Mouse (Mus musculus) liver, embryonic 14 days (tissue): ENCODE data around the gene Nf2. TPM values are rescaled to one million over a fixed set of nuclear protein-coding genes. Genes with fewer than 3 reads are reported as not detected.

Experiments used
- polyA plus RNA-seq: library from polyadenylated mRNA; depleted of rRNA; stranded (reverse); fragments of >200 nt; gene quantifications from 2 replicates; pipeline ENCODE4 v1.2.3, GENCODE M21; 2012; rRNA removed

Nf2 gene
- 11.7 and 13.5 TPM in 2 replicates for polyA plus RNA-seq

GRCm38 (mm10) chr11:4849258-4849943 lies at the start of gene Nf2:
Gene Nf2, minus strand, starts transcription at chr11:4849536.

DNA sequence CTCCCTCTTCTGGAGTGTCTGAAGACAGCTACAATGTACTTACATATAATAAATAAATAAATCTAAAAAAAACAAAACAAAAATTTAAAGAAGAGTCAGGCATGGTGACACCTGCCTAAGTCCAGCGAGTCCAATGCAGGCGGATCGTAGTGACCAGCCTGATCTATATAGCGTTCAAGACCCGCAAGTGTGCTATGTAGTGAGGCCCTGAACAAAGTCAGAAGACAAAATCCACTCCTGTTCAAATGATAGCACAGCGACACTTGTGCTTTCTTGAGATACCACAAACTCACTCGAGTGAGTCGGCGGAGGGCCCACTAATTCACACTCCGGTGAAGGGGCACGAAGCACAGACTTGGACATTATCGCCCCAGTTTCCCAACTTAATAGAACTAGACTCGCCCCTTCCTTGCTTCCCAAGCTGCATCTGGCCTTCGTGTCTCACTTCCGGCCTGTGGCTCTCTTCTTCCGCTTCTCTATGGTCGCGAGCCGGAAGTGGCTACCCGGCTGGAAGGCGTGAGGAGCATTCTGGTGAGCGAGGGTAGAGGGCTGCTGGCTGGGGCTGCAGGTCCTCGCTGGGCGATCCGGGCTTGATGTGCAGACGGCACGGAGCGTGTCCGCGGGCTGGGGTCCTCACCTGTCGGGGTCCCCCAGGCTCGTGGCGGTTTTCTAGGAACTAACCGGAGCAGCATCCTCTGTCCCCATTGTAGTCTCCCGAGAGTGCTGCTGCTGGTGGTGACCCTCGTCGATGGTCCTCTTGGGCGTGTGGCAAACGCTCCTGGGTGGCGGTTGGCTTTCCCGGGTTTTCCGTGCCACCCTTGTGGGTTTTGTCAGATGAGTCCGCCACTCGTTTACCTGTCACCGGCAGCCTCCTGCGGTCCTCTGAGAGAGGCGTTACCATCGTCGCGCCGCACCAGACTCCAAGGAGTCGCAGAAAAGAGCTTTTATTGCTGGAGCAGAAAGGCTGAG lies 45.8 kb upstream of the Nf2 start, which contains the start of gene Thoc5:
Gene Thoc5 (plus strand): TSS at position 473 of the 969 bp plus-strand sequence.

GRCm38 (mm10) chr11:4873755-4874475 lies 24.6 kb upstream of the Nf2 start, which contains the start of gene Nipsnap1:
Gene Nipsnap1, plus strand, starts transcription at chr11:4873951.

GRCm38 (mm10) chr11:4746733-4747132 lies 102.6 kb downstream of the Nf2 start, which contains the start of gene Cabp7:
Gene Cabp7, minus strand, starts transcription at chr11:4746778.

Other genes with a start within 250 kb of the Nf2 start
- not detected in 2 replicates for gene Gm11032, start 229.5 kb downstream of the Nf2 start, polyA plus RNA-seq
- 9.5 and 10.3 TPM in 2 replicates for gene Ascc2, start 211.8 kb downstream of the Nf2 start, polyA plus RNA-seq
- 532 and 546 TPM in 2 replicates for gene Uqcr10, start 145.2 kb downstream of the Nf2 start, polyA plus RNA-seq
- gene Zmat5, start 144.9 kb downstream of the Nf2 start, polyA plus RNA-seq: 13.4 and 14.6 TPM in 2 replicates
- gene Cabp7, start 102.8 kb downstream of the Nf2 start, polyA plus RNA-seq: 0.02 TPM in 2 replicates
- 35.8 and 44.2 TPM in 2 replicates for gene Nipsnap1, start 24.4 kb upstream of the Nf2 start, polyA plus RNA-seq
- gene Thoc5, start 45.8 kb upstream of the Nf2 start, polyA plus RNA-seq: 16.1 and 18.1 TPM in 2 replicates
- gene Nefh, start 98.5 kb upstream of the Nf2 start, polyA plus RNA-seq: 0.18 TPM in 2 replicates
- 60.6 and 62.8 TPM in 2 replicates for gene Ap1b1, start 137.3 kb upstream of the Nf2 start, polyA plus RNA-seq
- 0.18 and 0.20 TPM in 2 replicates for gene Rasl10a, start 208.6 kb upstream of the Nf2 start, polyA plus RNA-seq
- 8.6 and 10.6 TPM in 2 replicates for gene Gas2l1, start 215.8 kb upstream of the Nf2 start, polyA plus RNA-seq
- 10.0 and 11.0 TPM in 2 replicates for gene Rhbdd3, start 249.4 kb upstream of the Nf2 start, polyA plus RNA-seq
- 240 and 246 TPM in 2 replicates for gene Ewsr1, start 249.7 kb upstream of the Nf2 start, polyA plus RNA-seq